Mouse (Mus musculus) testis, postnatal 10 days (tissue): ENCODE measurements around the gene Tmcc3.

Source experiments
- DNase-seq: peaks from one replicate; pipeline ENCODE4 v3.0.0; 2021; ENCODE audit warnings: low spot score

The Tmcc3 gene

GRCm38 (mm10) chr10:94311511-94312006, at the start of gene Tmcc3:
Gene Tmcc3 (plus strand): TSS chr10:94311949.
- no peak for DNase-seq

- no peak for DNase-seq
Measured at GRCm38 (mm10) chr10:94262646-94263045, 49.1 kb upstream of the Tmcc3 start.

DNA sequence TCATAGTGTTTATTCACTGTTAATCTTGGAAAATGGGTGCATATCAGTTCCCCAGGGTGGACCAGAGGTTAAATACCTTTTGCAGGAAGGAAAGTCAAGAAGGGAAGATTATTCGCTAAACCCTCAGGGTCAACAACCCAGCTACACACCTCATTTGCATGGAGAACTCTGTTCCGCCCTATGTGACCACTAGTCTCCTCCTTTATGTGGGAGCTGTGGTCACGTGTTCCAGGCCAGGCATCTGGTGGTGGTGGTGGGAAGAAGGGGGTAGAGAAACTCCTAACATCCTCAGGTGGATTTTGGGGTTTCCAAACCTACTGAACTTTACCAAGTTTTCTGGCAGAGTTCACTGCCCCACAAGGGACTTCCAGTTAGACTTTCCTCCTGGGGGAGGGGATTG, 48.5 kb upstream of the Tmcc3 start:
- DNase-seq = no peak

- DNase-seq = no peak
Measured at GRCm38 (mm10) chr10:94265656-94266542, 45.9 kb upstream of the Tmcc3 start.

DNA sequence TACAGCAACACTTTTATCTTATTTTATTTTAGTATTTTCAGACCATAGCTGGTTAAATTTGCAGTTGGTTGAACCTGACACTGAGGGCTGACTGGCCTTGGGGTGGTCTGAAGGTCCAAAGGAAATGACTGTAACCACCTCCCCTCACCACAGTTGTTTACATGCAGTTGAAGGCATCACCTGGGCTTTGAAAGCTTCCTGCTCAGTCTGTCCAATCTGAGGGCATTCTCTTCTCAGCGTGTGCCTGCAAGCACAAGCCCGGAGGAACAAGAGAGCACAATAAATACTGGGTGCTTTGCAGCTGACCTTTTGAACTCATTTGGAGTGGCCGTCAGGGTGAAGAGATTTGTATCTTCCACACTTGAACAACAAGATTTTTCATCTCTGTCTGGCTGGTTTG, 36.4 kb upstream of the Tmcc3 start:
- no peak for DNase-seq

DNA sequence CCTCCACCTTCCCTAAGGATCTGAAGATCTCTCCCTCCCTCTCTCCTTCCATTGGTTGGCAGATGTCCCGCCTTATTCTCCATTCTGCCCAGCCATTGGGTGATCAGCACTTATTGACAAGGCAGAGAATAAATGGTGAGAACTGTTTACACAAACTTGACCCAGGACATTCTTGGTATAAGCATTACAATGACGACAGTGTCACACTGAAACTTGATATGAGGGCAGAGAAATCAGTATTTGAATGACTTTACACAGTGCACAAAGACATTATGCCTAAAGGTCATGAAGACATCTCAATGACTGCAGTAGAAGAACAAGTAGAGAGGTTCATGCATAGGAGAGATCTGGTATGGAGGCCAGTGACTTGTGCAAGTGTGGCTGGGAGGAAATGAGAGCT, 35.2 kb upstream of the Tmcc3 start:
- no peak for DNase-seq

DNA sequence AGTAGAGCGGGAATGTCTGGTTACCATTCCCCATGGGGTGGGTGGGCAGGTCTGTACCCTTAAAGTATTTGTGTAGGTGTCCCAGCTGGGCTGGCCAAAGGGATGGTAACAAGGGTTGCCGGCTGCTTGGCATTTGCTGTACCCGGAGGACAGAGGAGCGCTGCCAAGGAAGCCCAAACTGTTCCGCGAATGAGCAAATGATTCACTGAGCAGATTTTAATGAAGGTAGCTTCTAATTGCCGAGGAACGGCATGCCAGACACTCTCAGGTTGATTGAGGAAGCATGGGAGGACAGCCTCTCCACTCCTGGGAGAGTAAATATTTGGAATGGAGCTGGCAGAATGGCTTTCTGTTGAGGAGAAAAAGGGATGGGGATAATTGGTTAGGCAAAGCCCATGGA, 29.6 kb upstream of the Tmcc3 start:
- DNase-seq = no peak

- no peak for DNase-seq
Measured at GRCm38 (mm10) chr10:94282797-94283196, 29.0 kb upstream of the Tmcc3 start.

GRCm38 (mm10) chr10:94294437-94294836, 17.3 kb upstream of the Tmcc3 start:
- DNase-seq = no peak

- no peak for DNase-seq
Measured at GRCm38 (mm10) chr10:94294933-94295750, 16.6 kb upstream of the Tmcc3 start.

DNA sequence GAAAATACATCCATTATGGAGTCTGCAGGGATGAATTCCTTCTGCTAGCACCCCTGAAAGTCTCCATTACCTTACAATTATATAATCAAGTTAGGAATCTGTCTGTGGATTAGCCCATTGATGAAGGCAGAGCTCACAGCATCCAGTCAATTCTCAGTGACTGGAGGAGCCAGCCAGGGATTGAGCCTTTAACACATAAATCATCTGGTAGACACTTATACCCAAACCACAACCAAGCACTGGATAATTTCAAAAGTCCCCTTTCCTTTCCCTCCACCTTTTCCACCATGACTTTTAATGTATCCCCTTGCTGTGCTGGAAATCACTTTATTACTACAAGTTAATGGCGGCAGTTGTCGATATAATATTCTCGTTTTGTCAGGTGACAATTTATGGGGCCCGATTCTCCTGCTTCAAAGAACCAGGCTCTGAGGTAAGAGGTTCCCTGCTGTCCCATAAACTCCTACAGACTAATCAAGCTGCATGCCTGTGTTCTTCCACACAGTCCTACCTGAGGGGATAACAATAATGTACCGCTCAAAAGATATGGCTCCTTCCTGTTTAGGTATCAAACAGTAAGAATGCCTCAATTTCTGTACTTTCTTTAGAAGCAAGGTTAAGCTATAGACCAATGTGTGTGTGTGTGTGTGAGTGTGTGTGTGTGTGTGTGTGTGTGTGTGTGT, 15.7 kb upstream of the Tmcc3 start:
- no peak for DNase-seq

- DNase-seq = no peak
Measured at GRCm38 (mm10) chr10:94298471-94298870, 13.3 kb upstream of the Tmcc3 start, which contains the start of gene Gm4792. Gene Gm4792 (minus strand): TSS chr10:94298703.

DNA sequence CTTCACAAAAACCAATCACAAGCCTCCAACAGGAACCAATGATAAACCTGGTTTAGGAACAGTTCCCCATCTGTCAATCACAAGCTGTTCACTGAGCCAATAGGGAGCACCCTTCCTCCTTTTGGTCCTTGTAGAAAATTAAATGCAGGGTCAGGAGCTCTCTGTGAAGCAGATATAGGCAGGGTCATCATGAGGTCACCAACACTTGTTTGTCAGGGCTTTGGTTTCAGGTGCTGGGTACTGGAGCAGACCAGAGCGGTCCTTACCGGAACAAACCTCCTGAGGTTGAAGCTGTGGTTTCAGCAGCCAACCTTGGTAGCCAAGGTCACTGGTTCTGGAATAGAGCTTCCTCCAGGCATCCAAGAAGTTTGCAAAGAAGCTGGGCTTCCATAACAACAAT, 12.4 kb upstream of the Tmcc3 start:
- no peak for DNase-seq

DNA sequence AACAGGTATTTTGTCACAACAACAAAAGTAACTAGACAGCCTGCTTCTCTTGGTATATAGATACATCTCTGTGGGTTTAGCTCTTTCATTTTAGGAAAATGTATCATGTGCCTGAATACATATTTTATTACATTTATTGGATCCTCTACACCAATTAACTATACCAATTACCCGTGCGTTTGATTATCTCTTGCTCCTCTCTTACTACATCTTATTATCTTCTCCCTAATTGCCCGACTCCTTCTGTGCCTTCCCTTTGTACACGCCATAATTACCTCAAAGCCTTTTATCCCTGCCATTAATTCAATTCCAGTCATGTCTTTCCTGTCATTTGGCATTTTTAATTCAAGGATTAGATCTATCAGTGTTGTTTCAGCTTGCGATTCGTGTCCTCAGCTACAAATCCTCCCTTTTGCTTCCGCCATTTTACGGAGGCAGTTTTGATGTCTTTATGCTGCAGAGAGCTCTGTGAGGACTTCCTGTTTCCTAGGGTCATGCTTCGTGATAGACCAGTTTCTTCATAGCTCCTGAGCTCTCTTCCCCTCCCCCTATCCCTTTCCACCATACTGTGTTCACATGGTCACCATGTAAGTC, 7.6 kb upstream of the Tmcc3 start:
- DNase-seq = no peak

GRCm38 (mm10) chr10:94305526-94305925, 6.2 kb upstream of the Tmcc3 start:
- DNase-seq = peak; percentile 60

- DNase-seq = no peak
Measured at GRCm38 (mm10) chr10:94310499-94311267, 1.1 kb upstream of the Tmcc3 start.

DNA sequence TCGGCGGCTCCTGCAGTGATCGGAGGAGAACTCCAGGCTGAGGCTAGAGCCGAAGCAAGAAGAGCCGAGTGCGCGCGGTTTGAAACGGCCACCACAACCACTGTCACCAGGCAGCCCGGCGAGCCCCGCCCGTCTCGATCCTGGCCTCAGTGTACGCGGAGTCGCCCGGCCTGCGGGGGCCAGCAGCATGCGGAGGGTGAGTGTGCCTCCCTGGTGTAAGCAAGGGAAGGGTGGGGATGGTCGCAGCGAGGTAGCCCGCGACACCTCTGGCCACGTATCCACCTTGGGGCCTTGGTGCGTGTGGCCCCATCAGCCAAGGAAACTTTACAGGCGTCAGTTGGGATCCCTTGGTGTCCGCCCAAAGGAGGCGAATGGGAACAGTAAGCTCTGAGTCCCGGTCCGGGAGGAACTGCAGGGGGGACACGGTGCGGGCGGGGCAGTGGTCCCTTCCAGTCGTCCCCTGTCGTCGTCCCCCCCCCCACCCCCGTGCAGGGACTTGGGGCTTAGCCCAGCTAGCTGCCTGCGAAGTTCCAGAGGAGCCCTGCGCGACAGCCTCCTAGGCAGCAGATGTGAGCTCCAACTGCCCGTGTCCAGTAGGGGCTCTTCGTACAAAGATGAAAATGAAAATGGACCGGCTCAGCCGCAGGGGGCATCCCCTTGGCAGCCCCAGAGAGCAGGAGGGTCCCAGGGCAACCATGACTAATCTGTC, 412 bp downstream of the Tmcc3 start:
- DNase-seq = no peak

DNA sequence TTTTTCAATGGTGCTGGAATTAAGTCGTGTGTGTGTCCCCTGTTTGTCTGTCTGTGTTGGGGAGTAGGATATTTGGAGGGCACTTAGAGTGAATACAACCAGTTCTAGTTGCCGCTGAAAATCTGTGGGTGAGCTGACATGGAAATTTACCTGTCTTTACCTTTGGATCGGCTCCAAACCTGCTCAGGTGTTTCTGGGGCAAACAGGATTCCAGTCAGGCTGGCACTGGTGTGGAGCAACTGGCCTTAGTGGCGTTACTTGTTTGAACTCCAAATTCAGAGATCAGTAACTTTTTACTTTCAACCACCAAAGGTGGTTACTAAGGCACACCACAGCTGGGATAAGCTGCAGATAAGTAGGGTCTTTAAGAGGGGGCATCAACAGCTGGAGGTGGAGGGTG, 1.4 kb downstream of the Tmcc3 start:
- DNase-seq = no peak

GRCm38 (mm10) chr10:94318574-94318973, 6.8 kb downstream of the Tmcc3 start:
- DNase-seq = no peak

- DNase-seq = peak; percentile 45
Measured at GRCm38 (mm10) chr10:94329962-94330361, 18.2 kb downstream of the Tmcc3 start.
